Mouse (Mus musculus) layer of hippocampus, adult 2 months (tissue): ENCODE measurements around the gene Cep162. TPM values are rescaled to one million over a fixed set of nuclear protein-coding genes. Genes with fewer than 3 reads are reported as not detected.

Experiments used
- DNase-seq, 2 experiments: peaks; one replicate each; pipeline ENCODE4 v3.0.0; 2022; ENCODE audit warnings: low spot score in 2 of 2
- H3K27ac ChIP-seq: fragments of 200-600 bp; 2 replicates; pipeline ENCODE4 v1.8.1; 2022
- H3K4me3 ChIP-seq: fragments of 200-600 bp; 2 replicates; pipeline ENCODE4 v1.8.1; 2022; ENCODE audit warnings: mild to moderate bottlenecking
- CTCF ChIP-seq: fragments of 200-600 bp; conservative IDR thresholded peaks from 2 replicates; pipeline ENCODE4 v1.8.1; 2022; ENCODE audit warnings: antibody characterized with exemption, mild to moderate bottlenecking, moderate library complexity
- long read RNA-seq, 2 experiments: library from polyadenylated mRNA; stranded (forward); transcript quantifications; one replicate each; pipeline ENCODE4 v2.0.0; 2021; ENCODE audit warnings: borderline mapping rate in 2 of 2
- total RNA-seq, 2 experiments: library from RNA; stranded (reverse); gene quantifications; 2 replicates each; pipeline ENCODE4 v1.2.3; 2021

The Cep162 gene
- 10 to 100 TPM; 10.5 to 14.6 TPM for total RNA-seq
- long read RNA-seq, experiment 1, full-length matches to known transcripts = 2 of 4 reads
- long read RNA-seq, experiment 1, partial matches to known transcripts = 1 of 4 reads
- long read RNA-seq, experiment 1, other reads (novel, unspliced or antisense) = 1 of 4 reads
- long read RNA-seq, experiment 2, full-length matches to known transcripts = 3 of 7 reads
- long read RNA-seq, experiment 2, partial matches to known transcripts = 2 of 7 reads
- long read RNA-seq, experiment 2, other reads (novel, unspliced or antisense) = 2 of 7 reads

DNA sequence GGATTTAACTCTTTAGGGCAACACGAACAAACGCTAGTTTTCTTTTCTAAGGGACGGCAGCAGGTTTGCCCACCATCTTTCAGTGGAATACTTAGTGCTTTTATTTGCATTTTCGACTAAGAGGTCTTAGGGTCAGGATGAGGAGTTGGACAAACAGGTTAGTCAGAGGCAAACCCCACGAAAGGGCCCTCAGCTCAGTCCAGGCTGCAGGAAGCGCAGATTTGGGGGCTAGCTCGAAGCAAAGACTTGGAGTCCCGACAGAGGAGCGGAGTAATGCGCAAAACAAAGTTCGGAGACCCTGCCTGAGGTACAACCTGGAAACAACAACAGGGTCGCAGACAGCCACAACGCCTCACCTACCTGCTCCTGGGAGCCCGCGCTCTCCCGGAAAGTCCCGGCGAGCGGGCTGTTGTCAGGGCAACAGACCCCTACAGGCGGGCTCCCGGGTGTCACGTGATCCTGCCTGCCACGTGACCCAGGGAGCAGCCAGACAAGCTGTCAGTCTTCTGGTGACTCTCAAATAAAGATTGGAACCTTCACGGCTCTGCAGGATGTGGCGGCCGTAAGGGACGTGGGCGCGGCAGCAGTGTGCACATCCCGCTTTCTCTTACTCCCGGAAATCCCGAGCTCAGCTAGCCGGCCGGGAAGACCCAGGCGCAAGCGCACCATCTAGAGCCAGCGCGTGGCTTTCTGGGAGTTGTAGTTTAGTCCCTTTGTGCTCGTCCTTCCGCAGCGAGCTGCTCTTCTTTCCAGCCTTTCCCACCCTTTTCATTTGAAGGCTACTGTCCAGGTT lies at the start of gene Cep162:
TSS of gene Cep162 (minus strand) at position 634 of the 793 bp plus-strand sequence.
- Histone ChIP-seq H3K4me3 (peak within 1 kb of the TSS; percentile 83), H3K27ac (peak within 1 kb of the TSS; percentile 96)
- TF ChIP-seq CTCF = no peak
- DNase-seq = peak; percentile 86 to 89

GRCm38 (mm10) chr9:87303196-87303595 lies 47.9 kb upstream of the Cep162 start:
- Histone ChIP-seq H3K4me3 (no peak overlapping the region), H3K27ac (no peak overlapping the region)
- TF ChIP-seq CTCF = no peak
- DNase-seq = no peak

DNA sequence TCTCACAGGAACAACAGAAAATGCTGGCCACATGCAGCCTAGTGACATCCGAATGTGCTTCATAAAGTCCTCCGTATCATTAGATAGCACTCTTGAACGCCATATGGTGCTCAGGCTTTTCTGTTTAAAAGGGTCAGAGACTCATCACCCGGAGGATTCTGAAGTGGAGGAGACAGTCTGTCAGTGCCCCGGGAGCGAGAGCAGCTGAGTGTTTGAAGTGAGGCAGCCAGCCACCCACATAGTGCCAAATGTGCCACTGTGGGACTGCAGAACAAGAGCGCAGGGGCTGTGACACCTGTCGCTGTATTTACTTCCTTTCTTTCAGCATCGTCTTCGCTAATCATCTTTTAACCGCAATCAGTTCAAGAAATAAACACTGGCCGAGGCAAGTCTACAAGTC lies 43.6 kb upstream of the Cep162 start:
- Histone ChIP-seq H3K4me3 (no peak overlapping the region), H3K27ac (peak overlapping the region; percentile 51; the same call in 1 of the 2 replicates)
- TF ChIP-seq CTCF = no peak
- peak; percentile 20 to 58 for DNase-seq

- no peak overlapping the region for H3K4me3 ChIP-seq
- DNase-seq = no peak
- no peak for TF ChIP-seq CTCF
These were observed 42.2 kb upstream of the Cep162 start for GRCm38 (mm10) chr9:87297522-87297921.

DNA sequence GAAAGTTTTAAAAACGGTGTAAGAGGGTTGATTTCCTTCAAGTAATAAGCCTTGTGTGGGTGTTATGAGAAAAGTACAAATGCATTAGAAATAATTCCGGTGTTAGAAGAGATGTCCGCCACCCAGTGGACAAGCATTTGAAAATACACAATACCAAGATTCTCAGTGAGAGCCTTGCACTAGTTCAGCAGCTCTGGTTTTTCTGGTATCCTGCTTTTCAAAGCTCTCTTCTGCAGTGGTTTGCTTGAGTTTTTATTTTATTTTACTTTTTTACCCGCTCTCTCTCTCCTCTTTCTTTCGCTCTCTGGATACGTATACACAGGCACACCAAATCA lies 327 bp upstream of the Cep162 start:
- no peak for DNase-seq
- Histone ChIP-seq H3K4me3 (peak overlapping the region; percentile 83), H3K27ac (peak overlapping the region; percentile 96)
- peak; percentile 83 for TF ChIP-seq CTCF

More at GRCm38 (mm10) chr9:87297522-87297921, 42.2 kb upstream of the Cep162 start:
- no peak overlapping the region for H3K27ac ChIP-seq

DNA sequence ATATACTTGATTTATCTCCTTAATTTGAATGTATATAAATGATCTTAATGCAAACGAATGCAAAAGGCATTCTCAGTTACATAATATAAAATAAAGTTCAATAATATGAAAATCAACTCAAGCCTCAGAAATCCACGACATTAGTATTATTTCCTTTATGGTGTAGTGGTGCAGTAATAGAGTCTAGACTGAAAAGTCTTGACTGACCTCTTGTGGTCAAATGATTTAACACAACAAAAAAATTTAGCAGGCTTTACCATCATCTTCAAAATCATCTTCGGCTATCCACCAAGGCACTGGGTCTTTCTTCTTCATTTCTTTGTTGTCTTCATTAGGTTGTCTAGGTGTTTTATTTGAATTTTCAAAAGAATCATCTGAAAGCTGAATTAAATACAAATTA lies 7.2 kb downstream of the Cep162 start:
- Histone ChIP-seq H3K27ac (no peak overlapping the region), H3K4me3 (no peak overlapping the region)
- DNase-seq = no peak
- peak; percentile 87 for TF ChIP-seq CTCF

GRCm38 (mm10) chr9:87247678-87248077 lies 7.7 kb downstream of the Cep162 start:
- no peak for TF ChIP-seq CTCF
- Histone ChIP-seq H3K4me3 (no peak overlapping the region), H3K27ac (no peak overlapping the region)
- DNase-seq = no peak

GRCm38 (mm10) chr9:87213204-87213603 lies 42.1 kb downstream of the Cep162 start:
- TF ChIP-seq CTCF = no peak
- DNase-seq = no peak
- H3K27ac ChIP-seq = no peak overlapping the region
- no peak overlapping the region for H3K4me3 ChIP-seq

DNA sequence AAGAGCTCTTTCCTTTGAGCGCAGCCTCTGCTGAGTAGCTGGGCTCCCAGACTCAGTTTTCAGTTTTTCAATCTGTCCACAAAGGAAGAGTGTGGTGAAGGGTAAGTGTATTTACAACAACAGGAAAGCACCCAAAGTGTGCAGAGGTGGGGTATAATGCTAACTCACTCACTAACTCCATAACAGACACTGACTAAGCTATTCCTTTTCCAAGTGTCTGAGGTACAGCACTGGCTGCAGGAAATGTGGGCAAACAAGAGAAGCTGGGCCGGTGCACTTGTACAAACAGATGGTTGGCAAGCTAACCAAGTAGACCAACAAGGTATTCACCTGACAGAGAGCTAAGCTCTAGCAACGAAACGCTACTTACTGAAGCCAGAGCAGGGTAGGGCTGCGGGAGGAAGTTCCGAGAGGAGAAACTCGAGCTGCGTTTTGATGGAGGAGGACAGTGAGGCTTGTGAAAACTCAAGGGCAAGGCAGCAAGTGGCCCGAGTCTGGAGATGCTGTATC lies 44.5 kb downstream of the Cep162 start:
- H3K4me3 ChIP-seq = no peak overlapping the region
- no peak for DNase-seq
- no peak overlapping the region for H3K27ac ChIP-seq
- no peak for TF ChIP-seq CTCF

GRCm38 (mm10) chr9:87202431-87202830 lies 52.9 kb downstream of the Cep162 start:
- Histone ChIP-seq H3K27ac (no peak overlapping the region), H3K4me3 (no peak overlapping the region)
- TF ChIP-seq CTCF = no peak
- DNase-seq = peak; percentile 37 to 80

- no peak overlapping the region for H3K27ac ChIP-seq
- DNase-seq = no peak
- no peak overlapping the region for H3K4me3 ChIP-seq
- TF ChIP-seq CTCF = no peak
These were observed 54.4 kb downstream of the Cep162 start for GRCm38 (mm10) chr9:87200919-87201318.

DNA sequence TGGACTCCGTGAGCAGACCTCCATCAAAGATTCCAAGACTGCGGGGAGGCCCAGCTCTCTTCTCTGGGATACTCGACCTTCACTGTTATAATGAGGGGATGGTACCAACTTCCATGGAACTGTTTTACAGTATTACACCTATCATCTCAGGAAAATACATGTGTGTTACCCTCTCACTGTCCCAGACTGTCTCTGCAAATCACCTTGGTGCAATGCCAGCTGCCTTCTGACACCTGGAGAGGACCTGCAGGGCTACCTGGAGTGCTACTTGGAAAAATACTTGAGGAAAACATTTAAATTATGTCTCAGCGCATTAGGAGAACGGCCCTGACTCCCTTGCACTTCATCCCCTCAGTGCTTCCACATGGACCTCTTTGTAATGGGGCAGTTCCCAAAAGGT lies 54.9 kb downstream of the Cep162 start:
- no peak for DNase-seq
- Histone ChIP-seq H3K27ac (no peak overlapping the region), H3K4me3 (no peak overlapping the region)
- no peak for TF ChIP-seq CTCF

DNA sequence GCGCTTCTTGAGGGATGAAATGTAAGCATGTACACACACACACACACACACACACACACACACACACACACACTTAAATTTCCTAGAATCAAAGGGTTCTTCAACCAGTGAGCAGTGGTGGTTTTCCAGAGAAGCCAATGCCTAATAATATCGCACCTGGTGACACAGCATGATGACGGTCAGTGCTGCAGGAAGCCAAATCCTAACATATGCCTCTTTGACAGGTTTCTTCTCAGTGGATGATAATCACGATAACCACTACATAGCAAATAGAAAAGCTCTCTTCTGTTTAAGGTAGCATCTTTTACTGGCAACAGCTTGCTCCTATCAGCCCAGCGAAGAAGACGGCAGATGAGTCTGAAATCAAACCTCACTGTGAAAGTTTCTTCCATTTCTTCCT lies 57.3 kb downstream of the Cep162 start:
- Histone ChIP-seq H3K27ac (no peak overlapping the region), H3K4me3 (no peak overlapping the region)
- TF ChIP-seq CTCF = no peak
- no peak for DNase-seq

GRCm38 (mm10) chr9:87197277-87197676 lies 58.1 kb downstream of the Cep162 start:
- no peak overlapping the region for H3K27ac ChIP-seq
- no peak overlapping the region for H3K4me3 ChIP-seq
- DNase-seq = no peak
- TF ChIP-seq CTCF = no peak
